Mouse (Mus musculus): Measurements from ENCODE around the gene Des.

DNA sequence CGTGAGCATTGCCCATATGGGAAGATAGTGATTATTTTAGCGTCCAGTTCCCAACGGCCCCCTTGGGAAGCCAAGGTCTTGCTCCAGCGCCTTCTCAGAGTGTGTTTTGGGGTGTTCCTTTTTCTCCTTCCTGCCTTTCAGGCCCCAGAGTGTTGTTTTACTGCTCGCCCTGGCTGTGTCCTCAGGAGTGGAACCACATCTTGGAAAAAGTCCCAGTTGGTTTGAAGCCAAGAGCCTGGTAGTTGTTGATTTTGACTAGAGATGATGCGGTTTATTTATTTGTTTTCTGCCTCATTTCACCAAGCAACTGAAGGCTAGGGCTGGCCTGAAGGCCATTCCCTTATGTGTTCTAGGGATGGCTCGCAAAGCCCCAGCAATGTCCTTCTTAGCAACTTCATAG is 2.9 kb upstream of the Des start:
- TF ChIP-seq POLR2A (IDR thresholded peaks at IDR 0.05; ENCODE audit: control insufficient read depth in 1 of 2, insufficient read depth in 1 of 2, low read depth in 1 of 2, low read length in 2 of 2, poor library complexity in 1 of 2) (no peak), ZC3H11A (IDR thresholded peaks at IDR 0.05; ENCODE audit: low read depth, low read length) (no peak), POLR2AphosphoS2 (IDR thresholded peaks at IDR 0.05; ENCODE audit: low read length) (no peak), CTCF (IDR thresholded peaks at IDR 0.05 in 2 of 3, conservative IDR thresholded peaks at IDR 0.05 in 1 of 3; ENCODE audit: control insufficient read depth in 1 of 3, insufficient read depth in 1 of 3, low read depth in 2 of 3, low read length in 3 of 3, poor library complexity in 1 of 3, severe bottlenecking in 1 of 3) (no peak), MEF2A (IDR thresholded peaks at IDR 0.05; ENCODE audit: extremely low read depth, insufficient replicate concordance, low read depth, low read length, poor library complexity, severe bottlenecking) (no peak), ZMIZ1 (IDR thresholded peaks at IDR 0.05; ENCODE audit: low read depth, low read length) (no peak), USF2 (IDR thresholded peaks at IDR 0.05; ENCODE audit: borderline replicate concordance in 1 of 2, insufficient read depth in 1 of 2, low read depth in 1 of 2, low read length in 2 of 2) (no peak), TCF12 (IDR thresholded peaks at IDR 0.05; ENCODE audit: low read depth, low read length) (no peak), KAT2A (conservative IDR thresholded peaks at IDR 0.05; ENCODE audit: low read depth, low read length) (no peak), EP300 (IDR thresholded peaks at IDR 0.05; ENCODE audit: low read depth in 1 of 2, low read length in 2 of 2) (no peak), ELF1 (IDR thresholded peaks at IDR 0.05; ENCODE audit: low read depth, low read length) (no peak)
